Mouse (Mus musculus): Measurements from ENCODE around the gene Mapk6.

- TF ChIP-seq CTCF (IDR thresholded peaks at IDR 0.05 in 2 of 3, conservative IDR thresholded peaks at IDR 0.05 in 1 of 3; ENCODE audit: control insufficient read depth in 1 of 3, insufficient read depth in 1 of 3, low read depth in 2 of 3, low read length in 3 of 3, poor library complexity in 1 of 3, severe bottlenecking in 1 of 3): no peak
- TF ChIP-seq POLR2A (IDR thresholded peaks at IDR 0.05; ENCODE audit: control insufficient read depth in 1 of 2, insufficient read depth in 1 of 2, low read depth in 1 of 2, low read length in 2 of 2, poor library complexity in 1 of 2): no peak
Measured at GRCm38 (mm10) chr9:75395971-75396370, 13.8 kb downstream of the Mapk6 start.
